Mouse (Mus musculus) CH12.LX (cell line): ENCODE measurements around the gene Tmtc1.

Experiments used
- CHD1 ChIP-seq: IDR thresholded peaks from 2 replicates; pipeline ENCODE4 v1.6.1; 2012; ENCODE audit warnings: low read depth, low read length, improper control_type of control experiment, inconsistent platforms
- CTCF ChIP-seq, 2 experiments: IDR thresholded peaks in 1 of 2; conservative IDR thresholded peaks in 1 of 2; 2 replicates each; pipeline ENCODE4 v1.5.1; 2011 to 2012; ENCODE audit warnings: low read depth in 2 of 2, low read length in 2 of 2, improper control_type of control experiment in 1 of 2, inconsistent platforms in 1 of 2, mild to moderate bottlenecking in 1 of 2, moderate library complexity in 1 of 2
- EP300 ChIP-seq: IDR thresholded peaks from 2 replicates; pipeline ENCODE4 v1.6.1; 2011; ENCODE audit warnings: low read length, improper control_type of control experiment
- MAX ChIP-seq: IDR thresholded peaks from 2 replicates; pipeline ENCODE4 v1.6.1; 2011; ENCODE audit warnings: low read length, improper control_type of control experiment
- MEF2A ChIP-seq: IDR thresholded peaks from 2 replicates; pipeline ENCODE4 v1.6.1; 2014; ENCODE audit warnings: low read depth, mild to moderate bottlenecking, inconsistent platforms, low read length, improper control_type of control experiment, borderline replicate concordance
- MXI1 ChIP-seq: IDR thresholded peaks from 2 replicates; pipeline ENCODE4 v1.6.1; 2011; ENCODE audit warnings: mild to moderate bottlenecking, low read depth, low read length, improper control_type of control experiment
- POLR2A ChIP-seq: IDR thresholded peaks from 2 replicates; pipeline ENCODE4 v1.6.1; 2011; ENCODE audit warnings: low read depth, mild to moderate bottlenecking, improper control_type of control experiment, low read length
- RCOR1 ChIP-seq: conservative IDR thresholded peaks from 2 replicates; pipeline ENCODE4 v1.6.1; 2012; ENCODE audit warnings: low read depth, mild to moderate bottlenecking, inconsistent platforms, low read length, improper control_type of control experiment
- SIN3A ChIP-seq: IDR thresholded peaks from 2 replicates; pipeline ENCODE4 v1.6.1; 2012; ENCODE audit warnings: low read length, improper control_type of control experiment, inconsistent platforms
- TBP ChIP-seq: conservative IDR thresholded peaks from 2 replicates; pipeline ENCODE4 v1.6.1; 2011; ENCODE audit warnings: low read depth, low read length, improper control_type of control experiment
- TCF12 ChIP-seq: IDR thresholded peaks from 2 replicates; pipeline ENCODE4 v1.6.1; 2014; ENCODE audit warnings: low read depth, mild to moderate bottlenecking, inconsistent platforms, low read length, improper control_type of control experiment
- ZKSCAN1 ChIP-seq: IDR thresholded peaks from 2 replicates; pipeline ENCODE4 v1.6.1; 2012; ENCODE audit warnings: low read depth, inconsistent platforms, low read length, improper control_type of control experiment, borderline replicate concordance
- ZMIZ1 ChIP-seq: IDR thresholded peaks from 2 replicates; pipeline ENCODE4 v1.6.1; 2012; ENCODE audit warnings: low read depth, mild to moderate bottlenecking, inconsistent platforms, low read length, improper control_type of control experiment
- ZNF384 ChIP-seq: IDR thresholded peaks from 2 replicates; pipeline ENCODE4 v1.6.1; 2012; ENCODE audit warnings: low read depth, low read length, improper control_type of control experiment, inconsistent platforms

- no peak for TF ChIP-seq TCF12
- TF ChIP-seq EP300, result no peak
- no peak for TF ChIP-seq SIN3A
- no peak for TF ChIP-seq ZKSCAN1
- TF ChIP-seq MAX, result no peak
- TF ChIP-seq POLR2A, result no peak
- TF ChIP-seq MEF2A, result no peak
- TF ChIP-seq CTCF (conservative IDR thresholded peaks at IDR 0.05 in 1 of 2, IDR thresholded peaks at IDR 0.05 in 1 of 2; ENCODE audit: low read depth in 2 of 2, low read length in 2 of 2), result no peak
- TF ChIP-seq ZMIZ1, result no peak
- TF ChIP-seq MXI1, result no peak
- TF ChIP-seq TBP, result no peak
- TF ChIP-seq CHD1, result no peak
- no peak for TF ChIP-seq RCOR1
- no peak for TF ChIP-seq ZNF384
These were observed 245.0 kb downstream of the Tmtc1 start for GRCm38 (mm10) chr6:148199177-148199576.
